Mouse (Mus musculus) neutrophil, adult 5-6 weeks (primary cell): ENCODE data around the gene Brca2. TPM values are rescaled to one million over a fixed set of nuclear protein-coding genes. Genes with fewer than 3 reads are reported as not detected.

Experiments used
- ATAC-seq: fragments of 151-379, 151-347 bp; 2 replicates; pipeline ENCODE4 v1.8.0; 2017; ENCODE audit warnings: mild to moderate bottlenecking, moderate TSS enrichment; ENCODE audit not compliant: insufficient number of reproducible peaks, poor library complexity, low FRiP score, severe bottlenecking; ENCODE audit errors: extremely low read depth
- total RNA-seq: library from RNA; stranded (forward); fragments of 200-1000 nt; gene quantifications from 2 replicates; pipeline ENCODE4 v1.2.3, GENCODE M21; 2017

Gene Brca2
- total RNA-seq, 1 experiment from 2014 or later: 7.8 TPM

DNA sequence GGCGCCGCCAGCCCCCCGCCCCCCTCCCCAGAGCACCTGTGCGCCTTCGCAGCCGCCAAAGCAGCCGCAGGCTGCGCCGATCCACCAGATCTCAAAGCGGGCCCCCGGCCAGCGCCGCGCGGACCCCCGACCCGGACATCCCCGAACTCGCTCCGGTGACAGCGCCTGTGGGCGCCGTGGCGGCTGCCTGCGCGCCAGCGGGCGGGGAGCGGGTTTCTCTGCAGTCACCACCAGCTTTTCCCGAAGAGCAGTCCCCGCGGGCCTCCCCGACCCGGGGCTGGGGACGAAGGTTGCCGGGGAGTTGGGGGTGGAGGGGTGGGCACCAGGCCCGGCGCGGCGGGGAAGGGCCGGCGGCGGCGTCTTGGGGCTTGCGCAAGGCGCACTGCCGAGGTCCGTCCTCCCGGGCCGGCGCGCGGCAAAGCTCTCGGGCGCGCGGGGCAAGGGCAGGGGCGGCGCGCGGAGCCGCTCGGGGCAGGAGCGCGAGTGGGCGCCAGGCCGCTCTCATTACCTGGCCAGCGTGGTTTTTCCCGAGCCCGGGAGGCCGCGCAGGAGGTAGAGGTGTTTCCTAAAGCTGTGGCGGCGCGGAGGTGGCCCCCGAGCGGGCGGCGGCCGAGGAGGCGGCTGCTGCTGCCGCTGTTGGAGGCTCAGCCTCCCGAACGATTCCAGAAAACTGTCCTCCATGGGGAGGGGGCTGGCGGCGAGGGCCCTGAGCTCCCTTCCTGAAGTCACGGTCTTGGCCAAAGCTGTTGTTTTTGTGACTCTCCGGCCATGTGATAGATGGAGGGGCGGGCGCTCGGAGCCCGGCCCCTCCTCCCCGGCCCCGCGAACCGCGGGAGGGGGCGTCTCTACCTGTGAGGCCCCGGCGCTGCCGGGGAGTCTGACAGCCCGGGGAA, 71.6 kb downstream of the Brca2 start:
- 0 out of 2 replicates have a peak, but pooled peaks have one; percentile 15 for ATAC-seq

DNA sequence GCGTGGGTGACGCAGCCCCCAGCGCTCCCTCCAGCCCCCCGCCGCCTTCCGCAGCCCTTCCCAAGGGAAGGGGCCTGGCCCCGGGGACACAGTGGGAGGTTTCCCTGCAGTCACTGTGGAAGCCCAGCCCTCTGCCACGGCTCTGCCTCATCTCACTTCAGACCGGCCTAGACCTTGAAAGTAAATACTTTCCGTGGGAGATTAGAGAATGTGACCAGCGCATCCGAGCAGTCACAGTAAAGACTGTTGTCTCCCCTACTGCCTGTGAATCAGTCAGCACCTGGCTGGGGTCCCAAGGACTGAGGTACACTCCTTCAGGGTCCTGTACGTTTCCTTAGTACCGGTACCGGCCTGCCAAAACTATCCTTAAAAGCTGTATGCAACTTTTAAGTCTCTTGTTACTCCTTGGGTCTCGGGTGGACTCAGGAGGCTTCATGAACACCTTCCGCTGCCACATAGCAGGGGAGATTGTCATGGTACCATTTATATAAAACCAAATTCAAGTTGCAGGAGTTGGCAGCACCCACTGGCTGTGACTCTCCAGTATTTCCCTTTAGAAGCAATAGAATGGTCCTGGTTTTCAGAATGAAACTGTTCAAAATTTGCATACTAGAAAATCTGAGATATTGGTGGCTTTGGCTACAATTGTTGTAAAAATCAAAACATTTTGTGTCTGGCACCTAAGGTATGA, 72.4 kb downstream of the Brca2 start:
- no peak for ATAC-seq

GRCm38 (mm10) chr5:150595366-150596016, 73.1 kb downstream of the Brca2 start:
- ATAC-seq: peak; percentile 71

- no peak for ATAC-seq
Observed at GRCm38 (mm10) chr5:150597088-150597487, 74.7 kb downstream of the Brca2 start, which contains the start of gene N4bp2l1. Gene N4bp2l1 (minus strand): TSS chr5:150597188.

- ATAC-seq: no peak
Observed at GRCm38 (mm10) chr5:150598202-150599119, 76.0 kb downstream of the Brca2 start.

DNA sequence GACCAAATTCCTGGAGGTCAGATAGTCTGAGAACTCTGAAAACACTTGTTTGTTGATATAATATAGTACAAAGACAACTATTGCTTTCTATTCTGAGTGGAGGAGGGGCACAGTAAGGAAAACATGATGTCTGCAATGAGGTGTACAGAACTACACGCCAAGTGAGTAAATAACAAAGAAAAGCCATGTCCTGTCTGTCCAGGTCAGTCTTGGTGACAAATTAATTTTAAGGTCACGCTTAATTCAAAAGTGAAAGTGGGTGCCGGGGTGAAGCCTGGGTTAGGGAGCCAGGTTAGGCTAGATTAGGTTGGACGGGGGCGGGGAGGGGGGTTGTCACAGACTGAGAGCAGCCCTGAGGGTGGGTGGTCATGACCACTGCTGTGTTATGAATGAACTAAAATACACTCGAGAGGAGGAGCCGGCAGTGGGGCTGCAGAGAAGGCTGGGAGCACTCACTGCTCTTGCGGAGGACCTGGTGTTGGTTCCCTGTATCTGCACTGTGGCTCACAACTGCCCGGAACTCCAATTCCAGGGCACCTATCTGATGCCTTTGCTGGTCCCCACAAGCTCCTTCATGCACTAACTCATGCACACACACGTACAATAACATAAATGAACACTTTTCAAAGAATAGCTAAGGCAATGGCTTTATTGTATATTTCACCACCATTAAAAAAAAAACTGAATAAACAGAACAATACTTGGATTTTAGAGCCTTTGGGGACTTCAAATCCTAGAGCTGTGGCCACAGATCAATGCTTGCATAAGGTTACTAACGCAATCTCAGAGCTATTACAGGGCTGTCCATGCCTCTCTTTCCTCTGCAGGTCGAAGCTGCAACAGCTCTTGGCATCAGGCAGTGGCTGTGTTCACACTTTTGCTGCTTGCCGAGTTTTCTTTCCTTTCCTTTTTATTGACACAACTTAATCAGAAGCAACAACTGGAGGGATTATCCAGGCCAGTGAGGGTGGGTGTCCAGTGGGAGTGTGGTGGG, 77.2 kb downstream of the Brca2 start:
- no peak for ATAC-seq

DNA sequence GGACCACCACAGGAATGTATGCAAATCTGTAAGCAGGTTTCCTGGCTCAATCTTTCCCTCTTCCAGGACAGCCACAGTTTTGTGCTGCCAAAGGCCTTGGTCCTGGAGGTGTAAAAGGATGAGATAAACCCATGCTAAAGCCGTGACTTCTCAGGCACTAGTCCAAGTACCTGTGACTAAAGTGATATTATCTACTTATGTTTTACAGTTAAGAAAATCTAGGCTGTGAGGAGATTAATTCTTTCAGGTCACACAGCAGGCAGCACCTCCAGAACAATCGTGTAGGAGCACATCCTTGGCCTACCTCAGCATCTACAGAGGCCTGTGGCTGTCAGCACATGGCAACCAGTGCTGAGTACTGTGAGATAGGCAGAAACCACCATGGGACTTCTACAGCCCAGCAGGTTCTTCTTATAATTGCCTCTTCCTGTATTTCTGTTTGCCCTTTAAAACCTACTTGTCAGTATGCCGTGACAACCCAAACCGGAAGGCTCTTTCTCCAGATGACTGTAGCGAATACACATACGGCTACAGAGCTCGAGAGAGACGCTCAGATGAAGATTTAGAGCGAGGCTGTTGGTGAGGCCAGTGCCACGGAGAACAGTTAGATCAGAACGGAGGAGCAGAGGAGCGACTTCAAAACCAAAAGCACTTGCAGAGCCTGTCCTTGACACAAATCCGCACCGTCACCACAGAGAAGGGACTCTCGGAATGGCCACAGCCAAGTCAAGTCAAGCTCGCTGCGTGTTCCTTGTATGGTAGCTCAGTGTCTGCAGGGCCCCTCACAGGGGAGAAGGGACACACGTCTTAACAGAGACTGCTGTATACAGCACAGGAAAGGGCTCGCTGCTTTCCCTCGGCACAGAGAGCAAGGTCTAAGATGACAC, 78.4 kb downstream of the Brca2 start:
- ATAC-seq: peak; percentile 52

DNA sequence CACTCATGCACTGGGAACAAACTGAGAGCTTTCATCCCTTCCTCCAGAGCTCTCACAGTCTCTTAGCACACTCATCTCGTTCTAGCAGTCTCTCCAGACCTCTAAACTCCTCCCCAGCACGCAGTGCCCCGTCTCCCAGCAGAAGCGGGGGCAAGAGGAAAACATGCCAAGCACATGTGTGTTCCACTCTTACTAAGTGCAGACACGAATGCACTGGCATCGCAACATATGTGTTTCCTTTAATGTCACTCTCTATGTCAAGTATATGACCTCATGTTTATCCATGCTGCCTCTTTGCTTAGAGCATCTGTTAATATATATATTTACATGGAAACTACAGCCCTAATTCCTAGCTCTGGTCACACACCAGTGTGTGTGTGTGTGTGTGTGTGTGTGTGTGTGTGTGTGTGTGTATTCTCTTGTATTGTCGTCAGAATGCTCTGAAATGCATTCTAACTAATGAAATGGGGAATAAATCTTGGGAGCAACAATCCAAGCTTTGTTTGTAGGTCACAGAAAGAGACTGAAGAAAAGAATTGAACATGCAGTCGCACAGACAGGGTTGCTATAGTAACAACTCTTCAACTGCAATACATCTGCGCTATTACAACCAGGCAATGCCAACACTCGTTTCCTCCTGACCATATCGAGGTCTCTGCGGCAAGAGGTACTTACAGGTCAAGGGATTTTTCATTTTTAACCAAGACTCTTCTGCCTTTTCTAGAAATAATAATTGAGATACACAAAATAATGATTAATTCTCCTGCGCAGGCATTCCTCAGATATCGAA, 79.2 kb downstream of the Brca2 start:
- ATAC-seq: no peak

DNA sequence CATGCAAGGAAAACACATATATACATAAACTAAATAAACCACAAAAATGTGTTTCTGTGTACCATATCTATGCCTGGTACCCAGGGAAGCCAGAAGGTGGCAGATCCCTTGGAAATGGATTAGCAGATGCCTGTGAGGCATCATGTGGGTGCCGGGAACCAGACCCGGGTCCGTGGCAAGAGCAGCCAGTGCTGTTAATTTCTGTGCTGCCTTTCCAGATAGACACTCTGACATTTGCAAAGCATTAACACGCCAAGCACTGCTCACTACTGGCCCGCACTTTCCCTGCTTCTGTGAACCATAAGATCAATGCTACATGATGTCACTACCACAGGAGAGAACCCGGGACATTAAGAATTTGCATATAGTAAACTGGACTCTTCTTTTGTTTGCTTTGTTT, 83.7 kb downstream of the Brca2 start:
- ATAC-seq: no peak

GRCm38 (mm10) chr5:150607631-150608030, 85.2 kb downstream of the Brca2 start:
- ATAC-seq: no peak

DNA sequence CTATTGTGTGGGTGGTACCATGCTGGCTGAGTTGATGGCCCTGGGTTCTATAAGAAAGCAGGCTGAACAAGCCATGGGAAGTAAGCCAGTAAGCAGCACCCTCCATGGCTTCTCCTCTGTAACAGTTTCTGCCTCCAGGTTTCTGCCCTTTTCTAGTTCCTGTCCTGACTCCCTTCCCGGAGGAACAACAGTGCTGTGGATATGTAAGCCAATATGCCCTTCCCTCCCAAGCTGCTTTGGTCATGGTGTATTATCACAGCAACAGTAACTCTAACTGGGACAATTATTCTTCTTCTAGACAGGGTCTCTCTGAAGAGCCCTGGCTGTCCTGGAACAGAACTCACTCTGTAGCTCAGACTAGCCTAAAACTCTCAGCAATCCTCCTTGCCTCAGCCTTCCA, 88.7 kb downstream of the Brca2 start:
- ATAC-seq: no peak

GRCm38 (mm10) chr5:150611697-150612096, 89.3 kb downstream of the Brca2 start:
- peak; percentile 82; the same call in 1 of the 2 replicates for ATAC-seq

DNA sequence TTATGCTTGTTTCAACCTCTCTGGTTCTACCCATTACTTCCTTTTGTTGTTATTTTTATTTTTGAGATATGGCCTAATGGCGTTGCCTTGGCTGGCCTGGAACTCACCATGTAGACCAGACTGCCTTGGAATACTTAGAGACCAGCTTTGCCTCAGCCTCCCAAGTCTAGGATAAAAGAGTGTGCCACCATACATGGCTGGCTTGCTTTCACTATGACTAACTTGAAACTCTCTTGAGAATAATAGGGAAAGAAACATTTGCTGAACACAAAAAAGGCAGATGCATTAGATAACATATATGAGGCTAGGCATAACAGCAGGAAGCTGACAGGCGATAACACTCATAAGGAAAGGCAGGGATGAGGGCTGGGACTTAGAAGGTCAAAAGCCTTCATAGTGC, 91.6 kb downstream of the Brca2 start:
- no peak for ATAC-seq

- ATAC-seq: no peak
Observed at GRCm38 (mm10) chr5:150616216-150616615, 93.8 kb downstream of the Brca2 start.

GRCm38 (mm10) chr5:150616731-150617130, 94.3 kb downstream of the Brca2 start:
- ATAC-seq: no peak
